ENCODE assay signal across 8 mouse cellular contexts in the genomic region with DNA sequence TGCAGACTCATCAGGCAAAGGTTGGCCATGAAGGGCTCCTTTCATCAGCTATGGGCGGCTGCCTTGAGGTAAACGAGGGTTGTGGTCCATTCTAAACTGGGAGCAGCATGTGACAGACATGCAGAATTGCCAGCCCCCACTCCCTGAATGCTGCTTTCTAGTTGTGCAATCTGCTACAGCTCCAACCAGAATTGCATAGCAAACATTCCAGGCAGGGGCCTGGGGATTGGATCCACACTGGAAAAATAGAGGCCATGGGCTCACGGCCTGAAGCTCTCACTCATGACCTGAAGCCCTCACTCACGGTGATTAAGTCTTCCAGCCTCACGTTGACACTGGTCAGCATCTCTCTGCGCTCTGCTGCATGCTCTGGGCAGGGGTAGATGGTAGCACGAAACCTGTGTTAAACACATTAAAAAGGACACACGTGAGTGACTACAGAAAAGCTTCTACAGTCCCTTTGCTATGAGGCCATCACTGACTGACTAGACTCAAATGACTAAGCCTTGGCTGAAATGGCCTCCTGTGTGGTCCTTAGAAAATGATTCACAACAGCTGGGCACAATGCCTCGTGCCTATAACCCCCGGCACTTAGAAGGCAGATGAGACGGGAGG. TPM values are rescaled to one million over a fixed set of nuclear protein-coding genes. Genes with fewer than 3 reads are reported as not detected.
DNase-seq lines count a peak whose midpoint lies in the region; ATAC-seq and TF ChIP-seq lines count a peak whose summit lies in the region.
"Had no signal": no experiment of that assay in that cellular context is flagged by ENCODE, and none has a peak within 500 bp of the region (broad histone marks: within the 10 kb centered on the region; RNA-seq: fewer than 3 reads in every experiment).

No protein-coding gene starts in this region.

- peaks cover 15% of the 10 kb centered on the region for H3K36me3 ChIP-seq in kidney, adult 2 months (ENCODE audit: control insufficient read depth, insufficient read depth, low read length)
- no peaks in the 10 kb centered on the region for H3K36me3 ChIP-seq in lung, postnatal 0 days (ENCODE audit: insufficient read depth, low read length)
- H3K36me3 ChIP-seq in midbrain, embryonic 16.5 days (ENCODE audit: control insufficient read depth, insufficient read depth, low read length) = no peaks in the 10 kb centered on the region

- no peak overlapping the region for H3K4me3 ChIP-seq in embryonic fibroblast, embryonic 13.5 days (ENCODE audit: insufficient read depth, low read length)
- no peak overlapping the region for H3K4me3 ChIP-seq in kidney, adult 2 months (ENCODE audit: insufficient read depth, low read depth, low read length)
- no peak overlapping the region for H3K4me3 ChIP-seq in lung, postnatal 0 days (ENCODE audit: low read depth, low read length)
- no peak overlapping the region for H3K4me3 ChIP-seq in midbrain, embryonic 16.5 days (ENCODE audit: low read depth, low read length)

- no peak overlapping the region for H3K4me2 ChIP-seq in lung, postnatal 0 days (replicated peaks; ENCODE audit: low read depth, low read length)
- H3K4me2 ChIP-seq in midbrain, embryonic 16.5 days (ENCODE audit: low read length) = no peak overlapping the region

- no peak overlapping the region for H3K9ac ChIP-seq in lung, postnatal 0 days (replicated peaks; ENCODE audit: low read depth)
- no peak overlapping the region for H3K9ac ChIP-seq in midbrain, embryonic 16.5 days (ENCODE audit: low read depth, low read length)

- ATAC-seq in lung, postnatal 0 days = peak; percentile 66
- ATAC-seq in midbrain, embryonic 16.5 days = no peak

- TF ChIP-seq CTCF in embryonic fibroblast, embryonic 13.5 days (IDR thresholded peaks at IDR 0.05; ENCODE audit: borderline replicate concordance, insufficient read depth, low read length) = no peak
- TF ChIP-seq CTCF in kidney, adult 2 months (conservative IDR thresholded peaks at IDR 0.05; ENCODE audit: insufficient read depth, insufficient read length, low read depth, low read length) = no peak
- TF ChIP-seq CTCF in lung, postnatal 0 days (IDR thresholded peaks at IDR 0.05) = no peak

- WGBS in kidney, adult 2 months = 31% methylated on average over 11 of the region's 11 CpGs
- WGBS in lung, postnatal 0 days = 45% methylated on average over 11 of the region's 11 CpGs
- WGBS in midbrain, embryonic 16.5 days = 52% methylated on average over 11 of the region's 11 CpGs

- H3K27me3 ChIP-seq in kidney, adult 2 months (replicated peaks; ENCODE audit: control insufficient read depth, insufficient read depth, low read length) = no peaks in the 10 kb centered on the region
- no peaks in the 10 kb centered on the region for H3K27me3 ChIP-seq in lung, postnatal 0 days (replicated peaks; ENCODE audit: insufficient read depth, low read length)
- no peaks in the 10 kb centered on the region for H3K27me3 ChIP-seq in midbrain, embryonic 16.5 days (ENCODE audit: control insufficient read depth, insufficient read depth, low read depth, low read length)

- peak overlapping the region; percentile 45 for H3K27ac ChIP-seq in embryonic fibroblast, embryonic 13.5 days (ENCODE audit: insufficient read depth, low read length)
- peak overlapping the region; percentile 21; the same call in 1 of the 2 replicates for H3K27ac ChIP-seq in kidney, adult 2 months (ENCODE audit: insufficient read depth, low read depth, low read length)
- peak overlapping the region; percentile 57 for H3K27ac ChIP-seq in lung, postnatal 0 days (ENCODE audit: low read length)
- H3K27ac ChIP-seq in midbrain, embryonic 16.5 days (ENCODE audit: low read length) = no peak overlapping the region

- H3K4me1 ChIP-seq in embryonic fibroblast, embryonic 13.5 days (ENCODE audit: control insufficient read depth, insufficient read depth, low read length) = peaks cover 8% of the 10 kb centered on the region
- peaks cover 8% of the 10 kb centered on the region; the same call in 1 of the 2 replicates for H3K4me1 ChIP-seq in kidney, adult 2 months (ENCODE audit: control insufficient read depth, insufficient read depth, low read length)
- peaks cover 6% of the 10 kb centered on the region for H3K4me1 ChIP-seq in lung, postnatal 0 days (ENCODE audit: insufficient read depth, low read depth, low read length)
- no peaks in the 10 kb centered on the region for H3K4me1 ChIP-seq in midbrain, embryonic 16.5 days (ENCODE audit: control insufficient read depth, insufficient read depth, low read length)

- TF ChIP-seq EP300 in lung, postnatal 0 days (IDR thresholded peaks at IDR 0.05) = no peak

- no peak for TF ChIP-seq POLR2A in embryonic fibroblast, embryonic 13.5 days (IDR thresholded peaks at IDR 0.05; ENCODE audit: low read depth, low read length)
- no peak for TF ChIP-seq POLR2A in kidney, adult 2 months (IDR thresholded peaks at IDR 0.05; ENCODE audit: low read depth, low read length)

- no peaks in the 10 kb centered on the region for H3K9me3 ChIP-seq in lung, postnatal 0 days (ENCODE audit: low read length)
- H3K9me3 ChIP-seq in midbrain, embryonic 16.5 days (replicated peaks; ENCODE audit: control insufficient read depth, low read length, poor library complexity, severe bottlenecking) = no peaks in the 10 kb centered on the region

- peak; percentile 15 for DNase-seq in adipocyte (ENCODE audit: low spot score)
- DNase-seq in kidney, adult 2 months = peak; percentile 58
- peak; percentile 60 for DNase-seq in lung, postnatal 0 days (ENCODE audit: low spot score)
- DNase-seq in left cerebral cortex, adult 9 months (ENCODE audit: low spot score in 2 of 2) = no peak
- DNase-seq in urinary bladder, postnatal 4 days (ENCODE audit: low spot score in 2 of 2) = no peak

RNA-seq across cellular contexts. Expression of a gene that starts 27.2 kb away (rescaled TPM):
- polyA plus RNA-seq in embryonic fibroblast, embryonic 13.5 days (2011; ENCODE audit: insufficient read length, low read depth, missing spikeins) = not detected in 2 replicates
- polyA plus RNA-seq in kidney, adult 2 months (2012; rRNA removed) = 240 and 279 TPM in 2 replicates
- polyA plus RNA-seq in lung, postnatal 0 days (2015; fragmentation: Nextera tagmentation; extraction: Ambion mirVana) = 66.6 and 99.1 TPM in 2 replicates
- not detected in 2 replicates for polyA plus RNA-seq in midbrain, embryonic 16.5 days (2015; fragmentation: Nextera tagmentation; extraction: Ambion mirVana)
- polyA plus RNA-seq: large intestine, adult 2 months had no signal

RNA-seq across cellular contexts. Expression of a gene that starts 35.0 kb away (rescaled TPM):
- not detected in 2 replicates for polyA plus RNA-seq in embryonic fibroblast, embryonic 13.5 days (2011; ENCODE audit: insufficient read length, low read depth, missing spikeins)
- 13.5 and 14.3 TPM in 2 replicates for polyA plus RNA-seq in kidney, adult 2 months (2012; rRNA removed)
- 1.6 and 2.6 TPM in 2 replicates for polyA plus RNA-seq in lung, postnatal 0 days (2015; fragmentation: Nextera tagmentation; extraction: Ambion mirVana)
- 0.85 and 0.88 TPM in 2 replicates for polyA plus RNA-seq in midbrain, embryonic 16.5 days (2015; fragmentation: Nextera tagmentation; extraction: Ambion mirVana)

RNA-seq across cellular contexts. Expression of a gene that starts 42.6 kb away (rescaled TPM):
- 0.44 TPM in 1 of 2 replicates, not detected in the other for polyA plus RNA-seq in embryonic fibroblast, embryonic 13.5 days (2011; ENCODE audit: insufficient read length, low read depth, missing spikeins)
- 259 and 302 TPM in 2 replicates for polyA plus RNA-seq in kidney, adult 2 months (2012; rRNA removed)
- 16.0 and 20.0 TPM in 2 replicates for polyA plus RNA-seq in lung, postnatal 0 days (2015; fragmentation: Nextera tagmentation; extraction: Ambion mirVana)
- polyA plus RNA-seq in midbrain, embryonic 16.5 days (2015; fragmentation: Nextera tagmentation; extraction: Ambion mirVana) = 0.14 TPM in 1 of 2 replicates, not detected in the other

Comparison
In these comparisons a context has a peak if more than half of its experiments do, and no peak if none do; other contexts are left out.
1. DNase-seq: peak in adipocyte (single experiment), kidney, adult 2 months (single experiment) and lung, postnatal 0 days (single experiment); none in left cerebral cortex, adult 9 months (0 of 2) and urinary bladder, postnatal 4 days (0 of 2).
2. RNA of a gene that starts 27.2 kb away (polyA plus RNA-seq): 240 to 279 TPM in kidney, adult 2 months and 66.6 to 99.1 TPM in lung, postnatal 0 days; not detected in embryonic fibroblast, embryonic 13.5 days and not detected in midbrain, embryonic 16.5 days; every median in the first group is over 10 times any median in the second.
3. RNA of a gene that starts 42.6 kb away (polyA plus RNA-seq): 259 to 302 TPM in kidney, adult 2 months and 16.0 to 20.0 TPM in lung, postnatal 0 days; 0.44 TPM in embryonic fibroblast, embryonic 13.5 days and 0.14 TPM in midbrain, embryonic 16.5 days; every median in the first group is over 10 times any median in the second.